Mouse (Mus musculus) c-Kit-positive CD71-positive TER-119-negative erythroid progenitor cells, embryonic 14.5 days (primary cell): ENCODE data around the gene Cdyl2.

Experiments
- DNase-seq: peaks from one replicate; pipeline ENCODE4 v3.0.0-alpha.2; 2013; ENCODE audit warnings: low read depth

Cdyl2 gene

DNA sequence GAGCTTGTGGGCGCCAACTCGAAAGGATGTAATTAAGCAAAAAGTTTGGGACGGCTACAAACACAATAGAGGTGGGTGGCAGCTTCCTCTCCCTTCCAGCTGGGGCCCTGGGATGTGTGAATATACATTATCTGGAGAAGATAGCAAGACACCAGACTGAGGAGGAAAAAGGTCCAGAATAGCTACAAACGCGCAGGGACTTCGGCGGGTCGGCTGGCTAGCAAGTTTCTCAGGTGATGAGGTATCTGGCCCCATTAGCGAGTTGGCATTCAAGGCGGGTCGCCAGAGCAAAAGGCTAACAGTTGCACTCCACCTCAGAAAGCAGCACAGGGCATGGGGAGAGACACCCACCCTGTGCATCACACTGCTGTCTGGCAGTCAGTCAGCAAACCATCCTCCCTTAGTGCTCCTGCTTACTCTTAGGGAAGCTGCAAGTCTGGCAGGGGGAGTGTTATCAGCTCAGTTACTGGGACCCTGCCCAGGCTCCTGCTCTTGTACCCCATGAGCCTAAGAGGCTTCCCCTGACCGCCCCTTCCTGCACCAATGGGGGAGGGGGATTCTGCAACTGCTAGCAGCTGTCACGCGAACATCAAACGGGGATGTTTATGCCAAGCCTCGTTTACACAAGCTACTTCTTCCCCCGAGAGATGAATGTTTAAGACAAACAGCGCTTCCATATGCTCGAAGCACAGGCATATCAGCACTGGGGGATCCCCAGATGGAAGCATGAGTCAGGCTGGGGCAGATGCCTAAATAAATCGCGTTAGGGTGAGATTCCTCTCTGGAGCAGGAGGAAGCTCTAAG is 111.4 kb downstream of the Cdyl2 start:
- DNase-seq, result no peak

DNA sequence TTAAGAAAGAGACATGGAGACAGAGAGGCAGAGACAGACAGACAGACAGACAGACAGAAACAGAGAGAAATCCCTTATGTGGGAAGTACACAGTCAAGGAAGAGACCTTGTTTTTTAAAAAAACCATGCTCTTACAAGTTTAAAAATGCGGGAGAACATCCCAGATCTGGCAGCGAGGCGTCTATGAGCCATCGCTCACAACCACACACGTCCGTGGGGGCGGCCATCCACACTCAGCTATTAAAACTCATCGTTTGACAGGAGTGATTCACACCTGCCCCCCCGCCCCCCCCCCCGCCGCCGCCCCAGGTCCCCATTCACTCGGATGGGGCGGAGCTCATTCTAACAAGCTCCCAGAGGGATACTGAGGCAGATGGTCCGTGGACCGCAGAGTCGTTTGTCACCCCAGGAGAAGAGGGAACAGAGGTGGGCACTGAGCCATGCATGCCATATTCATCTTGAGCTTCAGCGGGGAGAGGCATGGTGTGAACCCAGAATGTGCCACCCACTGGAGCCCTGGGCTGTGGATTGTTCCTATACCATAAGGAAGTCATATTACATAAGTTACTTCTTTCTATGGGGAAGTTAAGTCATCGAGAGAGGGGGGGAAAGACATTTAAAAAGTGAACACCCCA is 113.0 kb downstream of the Cdyl2 start:
- DNase-seq, result no peak

DNA sequence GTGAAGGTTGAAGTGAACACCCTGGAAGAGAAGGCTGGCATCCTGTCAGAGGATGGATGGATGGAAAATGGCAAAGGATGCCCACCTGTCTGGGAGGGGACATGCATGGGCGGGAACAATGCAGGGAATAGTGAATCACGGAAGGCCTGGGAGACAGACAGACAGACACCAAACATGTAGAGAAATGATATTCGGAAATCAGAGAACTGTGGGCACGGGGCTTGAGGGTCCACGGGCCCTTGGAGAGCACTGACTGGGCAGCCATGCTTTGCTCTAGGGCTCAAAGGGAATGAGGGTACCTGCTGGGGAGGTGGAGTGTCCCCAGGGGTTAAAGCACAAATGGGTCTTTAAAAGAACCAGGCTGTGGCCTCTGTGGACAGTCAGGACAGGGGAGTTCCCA is 113.6 kb downstream of the Cdyl2 start:
- no peak for DNase-seq

DNA sequence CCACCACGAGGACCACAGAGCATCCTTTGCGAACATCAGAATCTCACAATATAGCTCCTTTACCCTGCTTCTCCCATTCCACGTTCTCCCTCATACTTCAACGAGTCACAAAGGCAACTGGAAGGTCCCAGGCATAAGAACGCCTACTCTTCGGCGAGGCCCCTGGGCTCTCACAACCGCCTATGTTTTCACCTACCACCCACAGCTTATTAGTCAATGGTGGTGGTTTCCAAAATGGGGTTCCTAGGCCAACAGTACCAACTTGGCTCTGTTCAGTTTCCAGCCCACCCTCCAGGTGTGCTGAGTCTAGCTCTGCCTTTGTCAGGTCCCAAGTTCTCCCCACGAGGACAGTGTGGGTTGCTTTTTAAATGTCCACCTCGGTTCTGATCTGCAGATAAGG is 114.0 kb downstream of the Cdyl2 start:
- DNase-seq, result no peak

DNA sequence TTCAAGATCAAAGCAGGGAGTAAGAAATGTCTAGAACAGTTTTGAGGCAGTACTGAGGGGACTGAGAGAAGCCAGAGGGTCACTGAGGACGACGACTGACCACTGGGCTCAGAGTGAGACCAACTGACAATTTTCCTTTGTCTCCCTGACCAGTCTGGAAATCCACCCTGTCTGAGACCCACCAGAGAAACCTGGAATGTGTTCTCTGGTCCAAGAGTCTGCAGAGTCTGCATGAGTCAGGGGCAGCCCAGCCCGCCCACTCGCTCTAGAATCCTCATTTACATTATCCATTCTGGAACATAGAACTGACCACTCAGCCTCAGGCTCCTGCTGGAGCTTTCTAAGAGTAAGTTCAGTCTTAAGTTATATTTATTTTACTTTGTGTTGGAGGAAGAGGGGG is 114.9 kb downstream of the Cdyl2 start:
- DNase-seq, result no peak

DNA sequence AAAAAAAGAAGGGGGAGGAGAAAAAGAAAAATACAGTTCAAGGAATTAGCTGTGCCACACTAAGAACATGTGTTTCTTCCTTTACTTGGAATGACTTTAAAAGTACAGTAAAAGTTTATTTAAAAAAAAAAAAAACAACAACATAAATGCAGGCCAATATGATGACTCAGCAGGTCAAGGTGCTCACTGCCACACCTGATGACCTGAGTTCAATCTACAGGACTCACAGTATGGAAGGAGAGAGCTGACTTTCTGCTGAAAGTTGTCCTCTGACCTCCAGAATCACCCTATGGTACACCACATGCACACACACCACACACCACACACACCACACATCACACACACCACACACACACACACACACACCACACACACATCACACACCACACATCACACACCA is 116.4 kb downstream of the Cdyl2 start:
- DNase-seq, result no peak

DNA sequence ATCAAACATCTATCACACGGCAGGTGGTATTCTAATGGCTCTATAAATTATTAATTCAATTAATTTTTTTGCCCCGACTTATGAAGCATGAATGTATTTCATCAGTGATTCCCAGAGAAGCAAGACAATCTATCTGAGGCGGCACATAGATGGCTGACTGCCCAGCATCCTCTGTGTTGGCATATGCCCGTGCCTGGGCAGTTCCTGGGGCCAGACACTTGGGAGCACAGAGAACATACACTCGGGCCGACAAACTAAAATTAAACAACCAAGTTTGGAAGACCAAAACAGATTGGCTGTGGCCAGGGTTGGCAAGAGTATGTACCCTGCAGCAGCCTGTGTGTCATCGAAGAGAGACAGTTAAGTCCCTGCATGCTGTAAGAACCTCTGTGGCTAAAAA is 117.9 kb downstream of the Cdyl2 start:
- DNase-seq, result no peak

DNA sequence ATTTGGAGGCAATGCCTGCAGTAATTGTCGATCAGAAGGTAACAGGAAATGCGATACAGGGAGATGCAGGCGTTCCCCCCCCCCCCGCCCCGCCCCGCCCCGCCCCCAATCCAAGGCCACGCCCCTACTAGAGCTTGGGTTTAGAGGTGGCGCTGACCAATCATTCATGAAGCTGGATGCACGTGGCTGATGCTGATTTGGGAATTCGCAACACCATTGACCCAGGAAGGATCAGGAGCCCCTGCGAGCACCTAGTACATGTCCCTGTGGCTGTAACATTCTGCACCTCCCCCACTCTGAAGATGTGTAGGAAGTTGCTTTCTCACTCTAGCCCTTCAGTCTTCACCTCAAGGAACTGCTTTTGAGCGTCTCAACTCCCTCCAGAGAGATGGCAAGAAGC is 126.6 kb downstream of the Cdyl2 start:
- DNase-seq, result no peak

DNA sequence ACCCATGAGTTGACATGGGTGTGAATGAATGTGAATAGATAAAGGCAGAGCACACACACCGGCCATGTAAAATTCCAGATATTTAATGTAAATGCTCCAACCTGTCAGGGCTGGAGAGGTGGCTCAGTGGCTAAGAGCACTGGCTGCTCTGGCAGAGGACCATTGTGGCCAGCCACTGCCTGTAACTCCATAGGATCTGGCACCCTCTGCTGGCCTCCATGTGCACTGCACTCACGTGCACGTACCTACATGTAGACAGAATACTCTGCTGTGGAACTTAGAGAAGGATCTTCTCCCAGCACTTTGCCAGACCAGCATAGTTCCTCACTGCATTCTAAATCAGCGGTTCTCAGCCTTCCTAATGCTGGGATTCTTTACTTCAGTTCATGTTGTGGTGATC is 130.0 kb downstream of the Cdyl2 start:
- no peak for DNase-seq

DNA sequence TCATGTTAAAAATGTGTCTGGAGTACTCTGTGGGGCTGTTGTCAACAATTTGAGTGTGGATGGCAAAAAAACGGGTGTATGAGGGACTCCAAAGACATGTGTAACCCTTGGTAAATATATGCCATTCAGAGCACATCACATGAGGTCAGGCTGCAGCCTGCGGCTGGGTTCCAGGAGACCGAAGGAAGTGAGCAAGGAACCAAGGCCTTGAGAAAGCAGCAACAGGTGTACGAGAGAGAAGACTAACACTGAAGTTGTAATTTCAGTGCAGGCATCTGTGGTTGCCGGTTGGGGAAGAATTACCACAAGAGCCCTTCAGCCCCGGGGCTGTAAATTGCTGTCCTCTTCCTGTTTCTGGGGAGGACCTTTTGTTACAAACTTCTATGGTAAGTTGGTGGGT is 133.1 kb downstream of the Cdyl2 start:
- DNase-seq, result no peak

DNA sequence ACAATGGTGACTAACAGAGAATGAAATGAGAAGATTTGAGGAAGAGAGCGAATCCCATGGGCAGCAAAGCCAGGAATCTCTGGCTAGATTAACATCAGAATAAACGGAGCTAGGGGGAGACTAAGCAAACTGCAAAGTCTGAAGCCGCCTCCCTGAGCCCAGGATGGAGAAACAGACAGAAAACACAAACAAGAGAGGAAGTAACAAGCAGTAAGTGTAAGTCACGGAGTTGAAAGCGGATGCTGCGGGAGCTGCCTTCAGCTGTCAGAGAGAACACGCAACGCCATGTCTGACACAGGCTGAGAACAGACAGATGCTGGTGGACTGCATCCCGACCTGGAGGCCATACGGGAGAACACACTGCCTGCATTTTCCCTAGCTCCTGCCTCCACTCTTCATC is 141.6 kb downstream of the Cdyl2 start:
- DNase-seq, result no peak

DNA sequence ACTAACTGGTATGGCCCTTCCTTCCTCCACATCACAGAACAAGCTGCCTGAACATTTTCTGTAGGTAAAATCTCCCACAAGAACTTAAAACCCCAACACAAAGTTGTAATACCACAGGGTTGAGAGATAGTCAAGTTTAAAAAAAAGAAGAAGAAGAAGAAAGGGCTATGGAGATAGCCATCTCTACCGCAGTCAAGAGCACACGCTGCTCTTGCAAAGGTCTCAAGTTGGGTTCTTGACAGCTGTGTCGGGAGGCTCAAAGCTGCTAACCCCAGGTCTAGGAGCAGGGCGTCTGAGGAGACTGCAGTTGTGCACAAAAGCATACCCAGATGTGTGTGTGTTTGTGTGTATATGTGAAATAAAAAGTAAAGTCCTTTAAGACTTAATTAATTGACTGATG is 142.2 kb downstream of the Cdyl2 start:
- no peak for DNase-seq

DNA sequence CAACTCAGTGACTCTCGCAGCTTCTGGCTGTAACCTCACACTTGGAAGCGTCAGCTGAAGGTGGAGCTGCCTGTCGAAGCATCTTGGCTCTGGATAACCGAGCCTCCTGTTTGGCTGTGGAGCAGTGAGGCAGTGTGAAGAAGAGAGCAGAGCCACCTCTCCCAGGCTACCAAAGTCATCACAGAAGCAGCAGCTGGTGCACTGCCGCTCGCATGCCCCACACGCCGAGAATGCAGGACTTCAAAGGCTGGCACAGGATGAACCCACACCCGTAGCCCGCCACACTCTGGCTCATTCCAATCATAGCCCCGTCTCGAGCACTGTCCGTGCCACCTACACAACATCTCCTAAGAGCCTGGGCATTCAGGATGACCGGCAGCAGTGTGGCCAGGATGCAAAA is 142.7 kb downstream of the Cdyl2 start:
- DNase-seq, result no peak

DNA sequence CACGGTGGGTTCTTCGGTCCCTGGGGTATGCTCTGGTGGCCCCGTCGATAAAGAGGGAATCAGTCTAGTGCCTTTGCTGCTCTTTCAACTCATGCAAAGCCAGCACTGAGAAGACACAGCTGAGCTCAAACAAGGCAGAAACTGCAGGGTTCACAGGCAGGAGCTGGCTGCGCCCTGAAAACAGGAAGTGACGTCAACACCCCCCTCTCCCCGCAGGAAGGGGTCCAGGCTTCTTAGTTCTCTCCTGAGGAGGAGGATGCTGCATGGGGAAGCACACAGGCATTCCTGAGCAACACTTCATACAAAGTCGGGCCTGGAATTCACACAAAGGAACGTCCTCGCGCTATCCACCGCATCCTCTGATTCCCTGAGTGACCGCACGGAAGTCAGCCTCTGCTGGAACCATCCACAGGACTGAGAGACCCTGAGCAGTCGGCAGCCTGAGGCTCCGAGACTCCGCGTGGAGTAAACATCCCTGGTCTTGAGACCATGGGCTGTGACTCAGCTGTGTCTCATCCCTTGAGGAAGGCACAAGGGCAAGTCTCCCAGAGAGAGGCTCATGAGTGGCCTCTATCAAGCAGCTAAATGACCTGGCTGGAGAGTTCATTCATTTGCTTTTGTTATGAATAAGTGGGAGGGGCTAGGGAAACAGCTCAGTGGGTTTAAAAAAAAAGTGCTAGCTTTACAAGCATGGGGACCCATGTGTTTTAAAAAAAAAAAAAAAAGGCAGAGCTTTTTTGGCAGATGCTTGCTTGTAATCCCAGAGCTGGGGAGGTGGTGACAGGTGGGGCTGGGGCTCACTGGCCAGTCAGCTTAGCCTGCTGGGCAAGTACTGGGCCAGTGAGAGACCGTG is 144.9 kb downstream of the Cdyl2 start:
- no peak for DNase-seq

DNA sequence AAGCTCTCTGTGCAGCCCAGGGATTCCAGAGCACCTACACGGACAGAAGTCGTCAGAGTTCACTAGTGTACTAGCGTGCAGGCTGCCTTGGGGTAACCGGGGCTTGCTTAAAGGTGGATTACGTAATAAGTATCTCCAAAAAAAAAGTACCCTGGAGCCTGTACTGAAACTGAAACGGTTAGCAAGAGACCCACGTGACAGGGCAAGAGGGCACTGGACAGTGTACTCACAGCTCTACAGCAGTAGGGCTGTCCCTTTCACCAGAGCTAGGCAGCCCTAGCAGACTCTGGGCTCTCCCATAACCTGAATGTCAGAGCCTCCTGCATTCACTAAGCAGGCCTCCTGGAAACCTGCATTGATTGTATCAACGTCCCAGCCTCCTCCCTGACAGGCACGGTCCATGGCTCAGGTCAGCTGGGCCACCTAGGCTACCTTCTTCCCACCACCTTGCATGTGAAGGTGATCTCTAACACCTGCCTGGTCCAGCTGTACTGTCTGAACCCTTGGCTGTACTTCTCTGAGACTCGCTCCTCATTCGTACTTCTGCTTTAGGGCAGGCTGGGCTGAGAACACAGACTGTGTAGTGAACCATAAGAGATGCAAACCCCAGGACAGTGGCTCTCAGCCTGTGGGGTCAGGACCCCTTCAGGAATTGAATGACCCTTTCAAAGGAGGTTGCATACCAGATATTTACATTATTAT is 151.3 kb downstream of the Cdyl2 start:
- no peak for DNase-seq

DNA sequence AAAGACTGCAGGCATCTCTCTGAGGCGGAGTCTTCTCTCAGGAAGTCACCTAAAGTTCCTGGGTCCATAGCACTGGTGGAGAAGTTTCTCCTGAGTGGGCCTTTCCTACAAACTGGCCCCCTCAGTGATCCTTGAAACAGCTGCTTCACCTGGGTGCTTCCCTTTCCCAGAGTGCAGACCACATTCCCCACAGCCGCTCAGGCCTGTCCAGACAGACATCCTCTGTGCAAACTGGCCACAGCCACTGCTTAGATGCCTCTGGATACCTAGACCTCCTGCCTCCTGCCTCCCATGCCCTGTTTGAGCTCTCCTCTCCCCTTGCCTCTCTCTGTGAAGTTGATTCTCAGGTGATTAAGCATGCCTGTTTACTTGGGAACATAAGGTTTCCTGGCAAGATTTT is 156.1 kb downstream of the Cdyl2 start:
- DNase-seq, result no peak

DNA sequence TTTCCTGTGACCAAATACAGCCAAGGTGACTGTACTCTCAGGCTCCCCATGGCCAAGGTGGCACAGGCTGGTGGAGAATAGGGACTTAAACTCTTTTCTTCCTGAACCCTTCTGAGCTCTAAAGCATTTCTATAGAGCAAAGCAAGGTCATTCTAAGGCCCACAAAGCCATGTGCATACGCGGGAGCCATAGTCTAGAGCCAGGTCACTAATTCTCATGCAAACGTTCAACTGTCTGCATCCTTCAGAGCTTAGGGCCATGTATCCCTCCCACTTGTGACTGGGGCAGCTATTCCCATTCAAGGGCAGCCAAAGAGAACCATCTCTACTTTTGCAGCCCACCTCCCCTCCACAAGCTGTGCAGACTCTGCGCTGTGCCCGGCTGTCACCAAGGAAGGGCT is 159.7 kb downstream of the Cdyl2 start:
- no peak for DNase-seq

DNA sequence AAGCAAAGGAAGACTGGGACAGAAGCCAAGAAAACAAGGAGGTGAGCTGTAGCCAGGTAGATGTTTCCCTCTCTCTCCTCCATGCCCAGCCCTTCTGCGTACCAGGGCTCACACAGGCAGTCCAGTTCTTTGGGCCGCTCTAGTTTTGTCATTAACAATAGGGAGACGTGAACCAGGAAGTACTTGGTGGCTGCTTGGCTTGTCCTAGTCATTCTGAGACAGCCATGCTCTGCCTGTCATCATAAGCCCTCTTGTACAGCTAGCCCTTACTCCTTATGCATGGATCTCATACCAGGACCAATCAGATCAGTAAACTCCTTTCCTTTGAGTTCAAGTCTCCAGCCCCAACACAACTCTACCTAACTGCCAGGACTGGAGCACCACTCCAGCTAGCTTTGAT is 180.0 kb downstream of the Cdyl2 start:
- no peak for DNase-seq

DNA sequence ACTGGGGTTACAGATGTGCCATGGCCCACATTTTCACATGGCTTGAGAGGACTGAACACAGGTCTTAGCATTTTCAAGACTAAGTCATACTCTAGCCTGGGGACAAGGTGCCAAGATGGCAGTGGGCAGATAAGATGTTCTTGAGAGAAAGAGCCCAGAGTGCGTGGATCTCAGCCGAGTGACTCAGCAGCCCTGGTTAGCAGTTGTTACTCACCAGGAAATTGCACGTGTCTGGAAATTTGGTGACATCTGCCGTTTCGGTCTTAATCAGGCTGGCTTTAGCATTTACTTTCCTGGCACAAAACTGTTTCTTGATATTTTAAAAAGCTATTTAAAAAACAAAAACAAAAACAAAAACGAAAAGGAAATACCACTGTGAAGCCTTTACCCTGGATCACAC is 180.5 kb downstream of the Cdyl2 start:
- no peak for DNase-seq

DNA sequence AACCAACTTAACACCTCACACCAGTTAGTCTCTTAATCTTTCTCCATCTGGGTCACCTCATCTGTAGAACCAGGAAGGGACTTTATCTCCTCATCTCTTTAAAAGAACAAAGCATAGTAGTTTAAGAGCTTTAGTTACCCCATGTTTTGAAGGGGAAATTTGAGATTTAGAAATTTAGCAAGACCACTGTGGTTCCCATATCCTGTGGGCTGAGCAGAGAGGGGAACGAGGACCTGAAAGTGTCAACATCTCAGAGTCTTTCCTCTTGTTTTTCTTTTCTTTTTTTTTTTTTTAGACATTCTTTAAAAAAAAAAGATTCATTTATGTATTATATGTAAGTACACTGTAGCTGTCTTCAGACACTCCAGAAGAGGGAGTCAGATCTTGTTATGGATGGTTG is 189.4 kb downstream of the Cdyl2 start:
- DNase-seq, result no peak

DNA sequence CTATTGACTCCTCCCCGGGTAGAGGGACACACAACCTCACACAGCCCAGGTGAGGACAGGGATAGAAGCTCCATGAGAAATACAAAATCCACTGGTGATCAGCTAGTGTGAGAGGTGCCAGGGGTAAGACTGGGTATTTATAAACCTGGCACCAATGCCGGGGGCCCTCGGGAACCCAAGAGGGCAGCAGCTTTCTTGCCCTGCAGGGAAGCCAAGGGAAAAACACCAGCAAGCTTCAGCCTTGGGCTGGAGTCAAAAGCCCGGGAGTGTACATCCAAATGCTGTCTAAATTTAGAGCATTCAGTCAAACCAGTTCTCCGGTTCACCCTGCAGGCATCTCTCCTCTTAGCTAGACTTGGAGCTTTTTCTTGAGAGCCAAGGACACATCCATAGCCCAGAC is 189.9 kb downstream of the Cdyl2 start:
- no peak for DNase-seq

DNA sequence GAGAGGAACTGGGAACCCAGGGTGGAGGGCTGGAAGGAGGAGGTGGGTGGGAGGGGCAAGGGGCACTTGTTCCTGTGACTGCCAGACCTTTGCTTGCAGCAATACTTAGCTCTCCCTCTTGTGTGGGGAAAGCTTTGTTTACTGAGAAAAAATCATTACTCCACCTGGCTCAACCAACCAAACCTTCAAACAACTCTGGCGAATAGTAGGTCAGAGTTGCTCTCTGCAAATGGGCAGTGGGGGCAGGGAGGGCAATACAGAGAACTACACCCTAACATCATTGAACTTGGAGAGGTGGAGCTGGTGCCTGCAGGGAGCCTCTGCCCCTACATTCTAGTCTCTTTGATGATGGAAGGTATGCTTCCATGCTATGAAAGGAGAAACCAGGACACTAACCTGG is 192.7 kb downstream of the Cdyl2 start:
- DNase-seq, result no peak

DNA sequence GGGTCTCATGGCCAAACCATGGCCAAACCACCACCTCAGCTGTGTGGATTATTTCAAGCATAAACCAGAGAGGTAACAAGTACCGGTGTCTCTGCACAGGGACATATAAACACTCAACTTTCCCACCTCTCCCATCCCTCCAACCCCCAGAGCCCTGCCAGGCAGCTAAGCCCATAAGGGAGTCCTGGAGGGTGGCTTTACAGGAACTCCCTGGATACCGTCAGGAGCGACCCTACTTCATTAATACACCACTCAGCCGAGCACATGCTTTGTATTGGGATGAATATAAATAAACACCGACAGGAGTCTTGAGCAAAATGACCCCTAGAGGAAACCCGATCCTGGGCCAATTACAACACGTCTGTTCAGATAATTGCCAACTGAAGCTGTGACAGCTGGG is 194.0 kb downstream of the Cdyl2 start:
- DNase-seq, result no peak
